Mouse (Mus musculus) testis, adult 2 months (tissue): ENCODE data around the gene Nkx6-1.

Experiments used
- CTCF ChIP-seq: fragments of 200-500 bp; IDR thresholded peaks from 2 replicates; pipeline ENCODE4 v1.5.1; 2012; ENCODE audit warnings: low read depth, mild to moderate bottlenecking, inconsistent platforms, low read length, moderate library complexity; ENCODE audit not compliant: control insufficient read depth, insufficient read depth, insufficient replicate concordance
- POLR2A ChIP-seq: fragments of 200-500 bp; IDR thresholded peaks from 2 replicates; pipeline ENCODE4 v1.6.1; 2012; ENCODE audit warnings: low read depth, mild to moderate bottlenecking, inconsistent platforms, low read length, moderate library complexity; ENCODE audit not compliant: control insufficient read depth

- no peak for TF ChIP-seq CTCF
- no peak for TF ChIP-seq POLR2A
These were observed 3.1 kb downstream of the Nkx6-1 start for GRCm38 (mm10) chr5:101661561-101662211.
